Mouse (Mus musculus) ES-Bruce4 (cell line): ENCODE data around the gene Mtrf1l. TPM values are rescaled to one million over a fixed set of nuclear protein-coding genes. Genes with fewer than 3 reads are reported as not detected.

Experiments used
- H3K27ac ChIP-seq: 2 replicates; pipeline ENCODE4 v1.5.1; 2012; ENCODE audit warnings: low read length, inconsistent platforms; ENCODE audit not compliant: insufficient read depth
- H3K27me3 ChIP-seq: 2 replicates; pipeline ENCODE4 v1.6.1; 2012; ENCODE audit warnings: mild to moderate bottlenecking, low read length, inconsistent platforms; ENCODE audit not compliant: control insufficient read depth, poor library complexity, insufficient read depth, severe bottlenecking
- H3K36me3 ChIP-seq: 2 replicates; pipeline ENCODE4 v1.6.1; 2012; ENCODE audit warnings: inconsistent platforms, mild to moderate bottlenecking, low read length, moderate library complexity; ENCODE audit not compliant: control insufficient read depth, poor library complexity, insufficient read depth, severe bottlenecking
- H3K4me1 ChIP-seq: one replicate; pipeline ENCODE4 v1.8.1; 2011; ENCODE audit warnings: low read length; ENCODE audit not compliant: control insufficient read depth, insufficient read depth
- H3K4me3 ChIP-seq: 2 replicates; pipeline ENCODE4 v1.5.1; 2011; ENCODE audit warnings: low read depth, mild to moderate bottlenecking, low read length
- H3K9ac ChIP-seq: 2 replicates; pipeline ENCODE4 v1.6.1; 2012; ENCODE audit warnings: low read depth, mild to moderate bottlenecking, inconsistent platforms; ENCODE audit not compliant: poor library complexity, severe bottlenecking
- H3K9me3 ChIP-seq: replicated peaks from 2 replicates; pipeline ENCODE4 v1.6.1; 2012; ENCODE audit warnings: mild to moderate bottlenecking, low read length, inconsistent platforms; ENCODE audit not compliant: control insufficient read depth, poor library complexity, insufficient read depth, severe bottlenecking
- CTCF ChIP-seq: IDR thresholded peaks from one replicate; pipeline ENCODE4 v1.8.1; 2011; ENCODE audit warnings: low read depth, low read length
- EP300 ChIP-seq: IDR thresholded peaks from 2 replicates; pipeline ENCODE4 v1.6.1; 2011; ENCODE audit warnings: low read depth, low read length; ENCODE audit not compliant: insufficient read depth
- POLR2A ChIP-seq: IDR thresholded peaks from one replicate; pipeline ENCODE4 v1.8.1; 2011; ENCODE audit warnings: low read length; ENCODE audit not compliant: insufficient read depth
- polyA plus RNA-seq: library from polyadenylated mRNA; stranded (reverse); fragments of >200 nt; gene quantifications from 2 replicates; pipeline ENCODE4 v1.2.4, GENCODE M21; 2011; ENCODE audit warnings: low read depth; ENCODE audit not compliant: missing spikeins, insufficient read depth, insufficient read length

Gene Mtrf1l
- polyA plus RNA-seq, 1 experiment = 11.2 TPM

DNA sequence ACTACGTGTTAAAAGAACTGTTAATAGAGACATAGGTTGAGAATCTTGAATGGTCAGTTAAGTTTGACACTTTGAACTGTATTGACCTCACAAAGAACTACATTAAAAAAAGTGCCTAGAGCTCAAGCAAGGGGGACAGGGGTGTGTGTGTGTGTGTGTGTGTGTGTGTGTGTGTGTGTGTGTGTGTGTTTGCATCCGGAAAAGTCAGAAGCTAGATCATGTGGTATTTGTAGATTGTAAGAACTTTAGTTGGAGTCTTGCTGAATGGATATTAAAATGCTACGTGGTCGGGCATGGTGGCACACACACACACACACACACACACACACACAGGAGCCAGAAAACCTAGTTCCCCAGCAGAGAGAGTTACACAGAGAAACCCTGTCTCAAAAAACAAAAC lies 16.7 kb downstream of the Mtrf1l start:
- H3K9ac ChIP-seq = no peak overlapping the region
- TF ChIP-seq EP300 (no peak), CTCF (no peak), POLR2A (no peak)
- H3K27me3 ChIP-seq = no peaks in the 10 kb centered on the region
- no peaks in the 10 kb centered on the region for H3K9me3 ChIP-seq
- peaks cover 17% of the 10 kb centered on the region for H3K36me3 ChIP-seq
- no peak overlapping the region for H3K4me3 ChIP-seq
- no peak overlapping the region for H3K27ac ChIP-seq
- no peaks in the 10 kb centered on the region for H3K4me1 ChIP-seq

DNA sequence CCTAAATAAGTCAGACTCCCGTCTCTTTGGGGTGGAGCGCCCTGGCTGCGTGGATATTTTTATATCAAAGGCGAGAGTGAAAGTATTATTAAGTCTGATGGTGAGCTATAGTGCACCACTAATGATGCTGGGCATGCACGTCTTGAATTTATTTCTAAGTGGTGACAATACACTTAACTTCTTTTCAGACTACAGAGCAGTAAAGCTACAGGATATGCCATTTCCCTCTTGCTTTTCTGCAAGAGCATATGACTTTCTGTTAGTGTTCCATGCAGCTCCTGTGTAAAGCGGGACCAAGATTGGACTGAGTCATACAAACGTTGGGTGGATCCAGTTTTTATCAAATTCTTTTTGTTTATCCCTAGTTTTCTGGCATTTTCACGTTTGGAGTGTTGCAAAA lies 17.3 kb downstream of the Mtrf1l start:
- Histone ChIP-seq H3K9ac (peak overlapping the region; percentile 71), H3K27ac (peak overlapping the region; percentile 78), H3K36me3 (peaks cover 23% of the 10 kb centered on the region), H3K4me1 (no peaks in the 10 kb centered on the region), H3K9me3 (no peaks in the 10 kb centered on the region), H3K4me3 (peak overlapping the region; percentile 56), H3K27me3 (no peaks in the 10 kb centered on the region)
- no peak for TF ChIP-seq EP300
- TF ChIP-seq POLR2A = no peak
- no peak for TF ChIP-seq CTCF

DNA sequence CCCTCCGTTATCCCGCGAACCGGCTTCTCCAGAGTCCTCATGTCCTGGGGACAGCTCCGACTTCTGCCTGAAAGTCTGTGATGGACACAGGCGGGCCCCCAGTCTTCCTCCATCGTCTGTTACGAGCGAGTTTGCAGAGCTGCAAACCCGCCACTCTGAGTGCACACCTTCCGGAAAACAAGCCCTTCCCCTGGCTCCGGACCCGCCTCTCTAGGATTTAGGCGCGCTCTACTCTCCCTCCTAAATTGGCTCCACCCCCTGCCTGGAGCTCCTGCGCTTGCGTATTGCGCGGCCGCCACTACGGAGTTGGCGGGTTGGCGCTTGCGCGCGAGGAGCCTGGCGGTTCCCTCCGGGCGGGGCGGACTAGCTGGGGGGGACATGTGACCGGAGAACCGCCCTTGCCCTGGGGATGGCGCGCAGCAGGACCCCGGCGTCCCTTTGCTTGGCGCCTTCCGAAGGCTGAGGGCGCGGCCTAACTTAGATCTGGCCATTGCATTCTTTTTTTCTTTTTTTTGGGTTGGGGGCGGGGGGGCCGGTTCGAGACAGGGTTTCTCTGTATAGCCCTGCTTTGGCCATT lies 17.9 kb downstream of the Mtrf1l start:
- peak overlapping the region; percentile 78 for H3K4me3 ChIP-seq

GRCm38 (mm10) chr10:5805243-5805730 lies 18.4 kb downstream of the Mtrf1l start, which contains the start of gene Fbxo5:
Fbxo5 (minus strand) TSS chr10:5805600.
- no peaks in the 10 kb centered on the region for H3K4me1 ChIP-seq

More for the DNA sequence above, 17.9 kb downstream of the Mtrf1l start:
- peaks cover 29% of the 10 kb centered on the region for H3K36me3 ChIP-seq
- H3K9ac ChIP-seq = peak overlapping the region; percentile 82
- H3K9me3 ChIP-seq = no peaks in the 10 kb centered on the region
- no peaks in the 10 kb centered on the region for H3K27me3 ChIP-seq
- no peaks in the 10 kb centered on the region for H3K4me1 ChIP-seq
- TF ChIP-seq POLR2A = peak; percentile 57
- peak; percentile 83 for TF ChIP-seq EP300
- TF ChIP-seq CTCF = no peak
- H3K27ac ChIP-seq = peak overlapping the region; percentile 78

GRCm38 (mm10) chr10:5804691-5805156 lies 19.0 kb downstream of the Mtrf1l start:
- Histone ChIP-seq H3K27ac (peak overlapping the region; percentile 32), H3K36me3 (peaks cover 40% of the 10 kb centered on the region)

More at GRCm38 (mm10) chr10:5805243-5805730, 18.4 kb downstream of the Mtrf1l start, which contains the start of gene Fbxo5:
- Histone ChIP-seq H3K27me3 (no peaks in the 10 kb centered on the region), H3K9me3 (no peaks in the 10 kb centered on the region), H3K9ac (peak within 1 kb of the TSS; percentile 82), H3K4me3 (peak within 1 kb of the TSS; percentile 97), H3K36me3 (peaks cover 34% of the 10 kb centered on the region), H3K27ac (peak within 1 kb of the TSS; percentile 78)
- no peak for TF ChIP-seq EP300
- TF ChIP-seq POLR2A = peak; percentile 71

GRCm38 (mm10) chr10:5803739-5804138 lies 20.0 kb downstream of the Mtrf1l start:
- Histone ChIP-seq H3K9me3 (0 out of 2 replicates have a peak, but pooled peaks cover 3% of the 10 kb centered on the region), H3K27me3 (no peaks in the 10 kb centered on the region), H3K4me1 (no peaks in the 10 kb centered on the region), H3K4me3 (peak overlapping the region; percentile 92), H3K27ac (0 out of 2 replicates have a peak overlapping the region, but pooled peaks have one; percentile 32), H3K36me3 (peaks cover 47% of the 10 kb centered on the region), H3K9ac (peak overlapping the region; percentile 82)
- TF ChIP-seq POLR2A (no peak), EP300 (no peak), CTCF (no peak)

More at GRCm38 (mm10) chr10:5804691-5805156, 19.0 kb downstream of the Mtrf1l start:
- 0 out of 2 replicates have a peak, but pooled peaks cover 3% of the 10 kb centered on the region for H3K9me3 ChIP-seq
- peak overlapping the region; percentile 97 for H3K4me3 ChIP-seq
- H3K4me1 ChIP-seq = no peaks in the 10 kb centered on the region
- TF ChIP-seq EP300 (no peak), POLR2A (no peak), CTCF (no peak)
- no peaks in the 10 kb centered on the region for H3K27me3 ChIP-seq
- peak overlapping the region; percentile 82 for H3K9ac ChIP-seq
